Mouse (Mus musculus) embryonic facial prominence, embryonic 14.5 days (tissue): ENCODE data around the gene Cyp2g1. TPM values are rescaled to one million over a fixed set of nuclear protein-coding genes. Genes with fewer than 3 reads are reported as not detected.
"Not testable (repeated sequence)": the region's sequence is repeated elsewhere in the genome, so short reads cannot be mapped to it uniquely, and the experiment has no call there.

Experiments used
- ATAC-seq: fragments of 200-750 bp; cut with Nextera tagmentation; 2 replicates; pipeline ENCODE4 v1.8.0; 2017; ENCODE audit warnings: low read depth, moderate number of reproducible peaks, moderate TSS enrichment
- DNase-seq: peaks from one replicate; pipeline ENCODE4 v3.0.0-alpha.2; 2015; ENCODE audit warnings: low spot score
- H3K27ac ChIP-seq: fragments of 300-500 bp; sonication (generic); replicated peaks from 2 replicates; pipeline ENCODE4 v1.5.1; 2014; ENCODE audit warnings: low read depth, mild to moderate bottlenecking, low read length, moderate library complexity
- H3K27me3 ChIP-seq: fragments of 300-500 bp; sonication (generic); replicated peaks from 2 replicates; pipeline ENCODE4 v1.6.1; 2014; ENCODE audit warnings: low read length; ENCODE audit not compliant: control insufficient read depth, insufficient read depth
- H3K36me3 ChIP-seq: fragments of 300-500 bp; sonication (generic); 2 replicates; pipeline ENCODE4 v1.6.1; 2014; ENCODE audit warnings: low read length, mixed read lengths; ENCODE audit not compliant: control insufficient read depth, insufficient read depth
- H3K4me1 ChIP-seq: fragments of 300-500 bp; sonication (generic); 2 replicates; pipeline ENCODE4 v1.6.1; 2014; ENCODE audit warnings: antibody characterized with exemption, low read length; ENCODE audit not compliant: control insufficient read depth, insufficient read depth
- H3K4me2 ChIP-seq: fragments of 300-500 bp; sonication (generic); 2 replicates; pipeline ENCODE4 v1.6.1; 2014; ENCODE audit warnings: low read depth, mild to moderate bottlenecking, low read length, moderate library complexity, mixed read lengths
- H3K4me3 ChIP-seq: fragments of 300-500 bp; sonication (generic); 2 replicates; pipeline ENCODE4 v1.5.1; 2014; ENCODE audit warnings: low read depth, mild to moderate bottlenecking, low read length
- H3K9ac ChIP-seq: fragments of 300-500 bp; sonication (generic); 2 replicates; pipeline ENCODE4 v1.6.1; 2014; ENCODE audit warnings: low read depth, mild to moderate bottlenecking, low read length, moderate library complexity, mixed read lengths
- H3K9me3 ChIP-seq: fragments of 300-500 bp; sonication (generic); 2 replicates; pipeline ENCODE4 v1.6.1; 2016; ENCODE audit warnings: low read length; ENCODE audit not compliant: control insufficient read depth
- WGBS: fragments of 180-500 bp; shearing (Covaris S2); extraction: QIAGEN DNeasy Blood & Tissue Kit; methylation state at CpG from one replicate; pipeline ENCODE4 v1.1.7; 2014; 5-methylcytosine and 5-hydroxymethylcytosine counted together
- polyA plus RNA-seq: library from polyadenylated mRNA; unstranded; fragments of >200 nt; fragmentation: Nextera tagmentation; extraction: Ambion mirVana; gene quantifications from 2 replicates; pipeline ENCODE4 v1.2.1, GENCODE M21; 2014

The Cyp2g1 gene
- polyA plus RNA-seq, 1 experiment from 2014 or later: 6.1 TPM

- not testable (repeated sequence) for H3K4me1 ChIP-seq, DNase-seq, H3K9me3 ChIP-seq, H3K27ac ChIP-seq, H3K36me3 ChIP-seq, H3K4me3 ChIP-seq, H3K4me2 ChIP-seq, H3K9ac ChIP-seq, H3K27me3 ChIP-seq
- ATAC-seq: peak; percentile 32; the same call in 1 of the 2 replicates
- 60% methylated on average over 6 of the region's 7 CpGs for WGBS
These were observed 24.0 kb downstream of the Cyp2g1 start for GRCm38 (mm10) chr7:26832668-26833067.

DNA sequence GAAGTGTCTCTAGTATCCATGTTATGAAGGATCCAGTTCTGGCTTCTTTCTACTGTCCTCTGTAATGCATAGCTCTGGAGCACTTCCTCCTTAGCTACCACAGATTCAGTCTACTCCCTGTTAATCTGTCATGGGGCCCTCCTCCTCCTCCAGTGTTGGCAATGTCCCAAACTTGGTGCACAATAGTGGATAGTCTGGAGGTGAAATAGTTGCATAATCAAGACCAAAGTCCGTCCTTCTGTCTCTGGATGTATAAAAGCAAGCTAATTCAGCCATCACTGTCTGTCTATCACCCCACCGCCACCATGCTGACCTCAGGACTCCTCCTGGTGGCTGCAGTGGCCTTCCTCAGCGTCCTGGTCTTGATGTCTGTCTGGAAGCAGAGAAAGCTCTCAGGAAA is 26.4 kb downstream of the Cyp2g1 start, which contains the start of gene Cyp2a5:
Cyp2a5 (plus strand) TSS at position 247 of the 400 bp plus-strand sequence.
- not testable (repeated sequence) for H3K36me3 ChIP-seq, H3K4me1 ChIP-seq, H3K9me3 ChIP-seq, H3K27ac ChIP-seq, ATAC-seq, H3K4me2 ChIP-seq, H3K9ac ChIP-seq, DNase-seq, H3K4me3 ChIP-seq, H3K27me3 ChIP-seq
- WGBS: 77% methylated on average over 3 of the region's 3 CpGs

- H3K9ac ChIP-seq, H3K4me3 ChIP-seq, H3K4me2 ChIP-seq, H3K9me3 ChIP-seq, DNase-seq, H3K27ac ChIP-seq, H3K36me3 ChIP-seq, ATAC-seq, H3K4me1 ChIP-seq, H3K27me3 ChIP-seq: not testable (repeated sequence)
- 93% methylated on average over 2 of the region's 2 CpGs for WGBS
These were observed 34.7 kb downstream of the Cyp2g1 start for GRCm38 (mm10) chr7:26843400-26843799.

GRCm38 (mm10) chr7:26850063-26850462 is 41.4 kb downstream of the Cyp2g1 start:
- H3K4me2 ChIP-seq, H3K27me3 ChIP-seq, ATAC-seq, H3K4me3 ChIP-seq, H3K9ac ChIP-seq, H3K9me3 ChIP-seq, DNase-seq, H3K4me1 ChIP-seq, H3K27ac ChIP-seq, H3K36me3 ChIP-seq: not testable (repeated sequence)

Other genes starting within 250 kb of the Cyp2g1 start
- 0.15 TPM in 1 of 2 replicates, not detected in the other for gene Vmn1r185, start 190.4 kb upstream of the Cyp2g1 start, polyA plus RNA-seq
- gene Cyp2b23, start 122.5 kb upstream of the Cyp2g1 start, polyA plus RNA-seq: not detected in 2 replicates
- 0.09 and 1.1 TPM in 2 replicates for gene Cyp2b19, start 51.8 kb upstream of the Cyp2g1 start, polyA plus RNA-seq
- gene Cyp2a5, start 26.4 kb downstream of the Cyp2g1 start, polyA plus RNA-seq: 1.1 and 3.5 TPM in 2 replicates
- gene Cyp2a22, start 130.5 kb downstream of the Cyp2g1 start, polyA plus RNA-seq: not detected in 2 replicates
- not detected in 2 replicates for gene Cyp2a12, start 220.2 kb downstream of the Cyp2g1 start, polyA plus RNA-seq